Mouse (Mus musculus) lung, embryonic 16.5 days (tissue): Measurements from ENCODE around the gene Mfap5. TPM values are rescaled to one million over a fixed set of nuclear protein-coding genes. Genes with fewer than 3 reads are reported as not detected.
"Not testable (repeated sequence)": the region's sequence is repeated elsewhere in the genome, so short reads cannot be mapped to it uniquely, and the experiment has no call there.

Experiments
- ATAC-seq: fragments of 200-750 bp; cut with Nextera tagmentation; 2 replicates; pipeline ENCODE4 v1.8.0; 2017; ENCODE audit warnings: low read depth, mild to moderate bottlenecking, moderate library complexity
- H3K27ac ChIP-seq: fragments of 300-500 bp; sonication (generic); 2 replicates; pipeline ENCODE4 v1.5.1; 2014; ENCODE audit warnings: mild to moderate bottlenecking, control low read depth, low read length
- H3K27me3 ChIP-seq: fragments of 300-500 bp; sonication (generic); 2 replicates; pipeline ENCODE4 v1.6.1; 2014; ENCODE audit warnings: low read depth, low read length, mixed read lengths; ENCODE audit not compliant: control insufficient read depth, insufficient read depth
- H3K36me3 ChIP-seq: fragments of 300-500 bp; sonication (generic); 2 replicates; pipeline ENCODE4 v1.6.1; 2014; ENCODE audit warnings: low read length; ENCODE audit not compliant: control insufficient read depth, insufficient read depth
- H3K4me1 ChIP-seq: fragments of 300-500 bp; sonication (generic); replicated peaks from 2 replicates; pipeline ENCODE4 v1.6.1; 2014; ENCODE audit warnings: low read length, mixed read lengths; ENCODE audit not compliant: control insufficient read depth, insufficient read depth
- H3K4me2 ChIP-seq: fragments of 300-500 bp; sonication (generic); 2 replicates; pipeline ENCODE4 v1.6.1; 2014; ENCODE audit warnings: low read depth, low read length, control low read depth
- H3K4me3 ChIP-seq: fragments of 300-500 bp; sonication (generic); 2 replicates; pipeline ENCODE4 v1.5.1; 2014; ENCODE audit warnings: mild to moderate bottlenecking, low read length, control low read depth
- H3K9ac ChIP-seq: fragments of 300-500 bp; sonication (generic); 2 replicates; pipeline ENCODE4 v1.6.1; 2014; ENCODE audit warnings: low read length, control low read depth
- H3K9me3 ChIP-seq: fragments of 300-500 bp; sonication (generic); 2 replicates; pipeline ENCODE4 v1.6.1; 2016; ENCODE audit warnings: low read length; ENCODE audit not compliant: control insufficient read depth
- WGBS: fragments of 180-500 bp; shearing (Covaris S2); extraction: QIAGEN DNeasy Blood & Tissue Kit; methylation state at CpG from one replicate; pipeline ENCODE4 v1.1.7; 2014; 5-methylcytosine and 5-hydroxymethylcytosine counted together
- polyA plus RNA-seq: library from polyadenylated mRNA; unstranded; fragments of >200 nt; fragmentation: Nextera tagmentation; extraction: Ambion mirVana; gene quantifications from 2 replicates; pipeline ENCODE4 v1.2.1, GENCODE M21; 2015

The Mfap5 gene
- polyA plus RNA-seq: 26.4 and 31.6 TPM in 2 replicates

DNA sequence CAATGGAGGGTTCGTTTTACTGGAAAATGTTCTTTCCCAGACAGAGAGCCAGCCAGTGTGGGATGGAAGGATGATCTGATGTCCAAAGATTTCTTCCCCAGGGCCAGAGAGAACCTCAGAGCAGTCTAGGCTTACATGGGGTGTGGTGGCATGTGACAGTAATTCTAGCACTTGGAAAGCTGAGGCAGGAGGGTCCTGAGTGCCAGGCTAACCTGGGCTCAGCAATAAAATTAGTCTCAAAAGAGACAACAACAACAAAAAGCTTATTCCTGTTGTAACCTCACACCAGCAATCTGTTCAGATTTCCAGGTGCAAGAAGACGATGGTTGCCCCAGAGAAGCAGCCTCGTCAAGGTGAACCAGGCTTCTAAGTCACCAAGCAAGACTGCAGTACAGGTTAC, at the start of gene Mfap5:
TSS of gene Mfap5 (plus strand) at position 301 of the 400 bp plus-strand sequence.
- ATAC-seq: no peak
- Histone ChIP-seq H3K36me3 (no peaks in the 10 kb centered on the region), H3K27ac (no peak within 1 kb of the TSS), H3K4me3 (no peak within 1 kb of the TSS), H3K4me2 (no peak within 1 kb of the TSS), H3K27me3 (no peaks in the 10 kb centered on the region), H3K9me3 (no peaks in the 10 kb centered on the region), H3K9ac (no peak within 1 kb of the TSS), H3K4me1 (no peaks in the 10 kb centered on the region)
- WGBS: 84% methylated on average over 3 of the region's 3 CpGs

DNA sequence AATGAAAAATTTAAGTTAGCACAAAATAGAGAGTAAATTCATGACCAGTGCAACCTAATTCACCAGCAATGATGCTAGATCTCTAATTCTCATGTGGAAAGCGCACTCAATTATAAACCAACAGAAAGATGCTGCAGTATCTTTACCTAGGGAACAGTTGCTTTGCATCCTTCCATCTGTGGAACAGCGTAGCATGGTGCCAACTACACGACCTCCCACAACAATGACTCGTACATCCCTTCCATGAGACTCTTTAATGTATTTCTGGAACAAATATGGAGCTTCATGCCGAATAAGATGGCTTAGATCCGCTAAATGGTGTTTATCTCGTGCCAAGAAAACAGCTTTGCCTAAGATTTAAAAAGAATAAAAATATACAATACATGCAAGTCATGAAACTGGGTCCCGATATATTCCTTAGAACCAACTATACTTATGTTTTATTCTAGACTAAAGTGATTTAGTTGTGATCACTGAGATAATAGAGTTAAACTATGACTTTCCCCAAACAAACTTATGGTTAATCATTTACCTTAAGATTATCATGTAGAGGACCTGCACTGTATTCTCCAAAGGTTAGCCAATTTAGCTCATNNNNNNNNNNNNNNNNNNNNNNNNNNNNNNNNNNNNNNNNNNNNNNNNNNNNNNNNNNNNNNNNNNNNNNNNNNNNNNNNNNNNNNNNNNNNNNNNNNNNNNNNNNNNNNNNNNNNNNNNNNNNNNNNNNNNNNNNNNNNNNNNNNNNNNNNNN, 46.5 kb upstream of the Mfap5 start:
- Histone ChIP-seq H3K9me3 (no peaks in the 10 kb centered on the region), H3K4me3 (no peak overlapping the region), H3K9ac (no peak overlapping the region), H3K27ac (no peak overlapping the region), H3K27me3 (no peaks in the 10 kb centered on the region), H3K4me1 (no peaks in the 10 kb centered on the region), H3K36me3 (peaks cover 2% of the 10 kb centered on the region), H3K4me2 (no peak overlapping the region)
- ATAC-seq: no peak
- WGBS: 91% methylated on average over 8 of the region's 8 CpGs

DNA sequence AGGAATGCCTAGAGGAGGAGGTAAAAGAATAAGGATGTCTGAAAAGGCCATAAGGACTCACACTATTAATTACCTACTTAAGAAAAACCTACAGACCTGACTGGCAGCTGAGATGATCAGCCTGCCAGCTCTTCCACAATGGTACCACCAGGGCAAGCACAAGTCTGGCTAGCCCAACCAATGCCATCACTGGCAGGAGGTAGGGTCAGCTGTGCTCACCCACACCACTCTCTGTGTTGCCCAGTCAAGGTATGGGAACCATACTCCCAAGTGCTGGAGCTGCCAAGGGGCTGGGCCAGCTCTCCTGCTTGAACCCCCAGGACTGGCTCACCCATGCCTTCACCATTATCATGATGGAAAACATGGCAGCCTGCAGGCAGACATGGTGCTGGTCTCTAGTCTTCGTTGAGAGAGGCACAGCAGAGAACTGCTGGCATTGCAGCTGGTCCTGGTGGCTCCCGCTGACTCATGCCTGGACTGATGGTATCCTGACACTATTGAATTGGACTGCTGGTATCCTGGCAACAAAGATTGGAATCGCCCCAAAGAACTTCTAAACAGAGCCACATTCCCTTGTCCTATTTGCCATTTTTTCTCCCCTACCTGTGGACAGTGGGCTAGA, 39.4 kb upstream of the Mfap5 start:
- Histone ChIP-seq H3K9ac (no peak overlapping the region), H3K9me3 (no peaks in the 10 kb centered on the region), H3K27ac (no peak overlapping the region), H3K27me3 (no peaks in the 10 kb centered on the region), H3K4me2 (no peak overlapping the region), H3K36me3 (no peaks in the 10 kb centered on the region; the same call in 1 of the 2 replicates), H3K4me1 (no peaks in the 10 kb centered on the region), H3K4me3 (no peak overlapping the region)
- no peak for ATAC-seq
- WGBS: 78% methylated on average over 3 of the region's 3 CpGs

DNA sequence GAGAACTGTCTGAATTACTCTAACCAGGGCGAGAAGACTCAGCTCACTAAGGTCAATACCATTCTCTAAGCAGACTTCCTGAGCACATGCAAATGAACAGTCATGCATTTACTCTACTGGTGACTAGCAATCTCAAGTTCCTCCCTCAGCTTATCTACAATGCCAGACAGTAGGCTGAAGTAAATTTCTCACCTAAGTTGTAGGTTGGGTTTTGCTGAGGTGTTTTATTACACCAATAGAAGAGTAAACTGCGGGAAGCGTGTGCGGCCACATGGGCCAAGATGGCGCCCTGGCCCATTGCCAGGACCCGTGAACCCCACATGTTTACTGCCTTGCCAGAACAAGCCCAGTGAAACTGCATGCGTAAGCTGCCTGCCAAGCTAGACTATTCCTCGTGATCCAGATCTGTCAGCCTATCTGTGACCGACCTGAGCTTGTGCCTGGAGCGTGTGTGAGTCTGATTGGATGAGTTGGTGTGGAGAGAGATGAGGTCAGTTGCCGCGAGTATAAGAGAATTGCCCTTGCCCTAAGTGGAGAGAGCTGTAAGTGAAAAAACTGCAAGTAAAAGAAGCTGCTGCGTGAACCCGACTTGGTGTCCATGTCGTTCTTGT, 36.5 kb upstream of the Mfap5 start:
- 84% methylated on average over 15 of the region's 15 CpGs for WGBS
- no peak overlapping the region for H3K4me3 ChIP-seq
- no peak overlapping the region for H3K4me2 ChIP-seq
- no peaks in the 10 kb centered on the region for H3K9me3 ChIP-seq
- ATAC-seq: no peak
- H3K27ac ChIP-seq: no peak overlapping the region
- H3K4me1 ChIP-seq: no peaks in the 10 kb centered on the region
- H3K27me3 ChIP-seq: no peaks in the 10 kb centered on the region
- H3K9ac ChIP-seq: no peak overlapping the region
- no peaks in the 10 kb centered on the region for H3K36me3 ChIP-seq

DNA sequence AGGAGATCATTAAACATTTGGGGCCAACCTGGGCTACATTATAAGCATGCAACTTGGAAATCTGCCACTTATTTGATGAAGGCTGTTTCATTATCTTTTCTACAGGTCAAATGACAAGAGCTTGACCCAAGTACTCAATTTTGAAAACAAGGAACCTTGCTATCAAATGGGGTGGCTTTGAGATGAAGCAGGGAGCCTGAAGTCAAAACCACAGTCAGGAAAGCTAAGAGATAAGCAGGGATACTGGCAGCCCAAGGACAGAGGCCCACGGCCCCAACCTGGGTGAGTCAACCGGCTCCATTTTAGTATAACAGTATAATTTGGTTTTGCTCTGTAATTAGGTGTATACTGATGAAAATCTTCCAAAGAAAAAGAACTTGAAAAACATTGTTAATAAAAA, 35.4 kb upstream of the Mfap5 start:
- no peak overlapping the region for H3K4me2 ChIP-seq
- no peaks in the 10 kb centered on the region for H3K4me1 ChIP-seq
- ATAC-seq: no peak
- H3K36me3 ChIP-seq: no peaks in the 10 kb centered on the region
- no peak overlapping the region for H3K27ac ChIP-seq
- H3K9me3 ChIP-seq: no peaks in the 10 kb centered on the region
- no peaks in the 10 kb centered on the region for H3K27me3 ChIP-seq
- no peak overlapping the region for H3K9ac ChIP-seq
- no peak overlapping the region for H3K4me3 ChIP-seq
- WGBS: 91% methylated on average over 2 of the region's 2 CpGs

DNA sequence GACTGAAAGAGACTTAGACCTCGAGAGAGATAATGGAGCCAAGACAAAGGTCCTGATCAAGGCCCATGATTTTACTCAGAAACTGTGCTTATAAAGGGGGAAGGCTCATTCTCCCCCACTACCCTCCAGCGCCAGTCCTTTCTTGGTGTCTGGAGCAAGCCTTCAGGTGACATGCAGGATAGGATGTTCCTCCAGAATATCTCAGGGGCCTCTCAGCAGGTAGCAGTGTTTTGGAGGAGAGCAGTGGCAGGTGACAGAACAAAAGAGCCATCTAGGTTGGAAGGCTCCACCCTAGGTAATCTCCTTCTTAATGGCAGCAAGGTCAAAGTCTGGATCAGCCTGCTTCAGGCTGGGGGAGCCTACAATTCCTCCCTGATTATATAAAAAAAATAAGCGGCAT, 34.2 kb upstream of the Mfap5 start:
- not testable (repeated sequence) for H3K4me2 ChIP-seq, H3K27ac ChIP-seq, H3K4me1 ChIP-seq, H3K36me3 ChIP-seq, H3K27me3 ChIP-seq, H3K9me3 ChIP-seq, ATAC-seq, H3K4me3 ChIP-seq, H3K9ac ChIP-seq
- WGBS: 87% methylated on average over 3 of the region's 3 CpGs

DNA sequence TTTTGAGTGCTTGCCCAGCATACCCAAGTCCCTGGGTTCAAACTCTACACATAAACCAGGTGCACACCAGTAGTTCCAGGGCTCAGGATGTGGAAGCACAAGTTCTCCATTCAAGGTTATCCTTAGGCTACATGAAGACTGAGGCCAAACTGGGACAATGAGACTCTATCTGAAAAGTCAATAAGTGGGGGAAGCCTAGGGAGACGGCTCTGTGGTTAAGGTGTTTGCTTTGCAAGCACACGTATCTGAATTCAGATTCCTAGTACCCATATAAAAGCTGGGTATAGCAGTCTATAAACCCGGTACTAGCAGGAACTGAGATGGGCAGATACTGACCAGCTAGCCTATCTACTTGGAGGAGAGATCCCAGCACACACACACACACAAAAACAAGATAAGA, 27.6 kb upstream of the Mfap5 start:
- Histone ChIP-seq H3K27ac (no peak overlapping the region), H3K9ac (no peak overlapping the region), H3K27me3 (no peaks in the 10 kb centered on the region), H3K4me2 (no peak overlapping the region), H3K4me3 (no peak overlapping the region), H3K9me3 (no peaks in the 10 kb centered on the region), H3K36me3 (no peaks in the 10 kb centered on the region), H3K4me1 (no peaks in the 10 kb centered on the region)
- ATAC-seq: no peak
- 51% methylated on average over 3 of the region's 3 CpGs for WGBS

DNA sequence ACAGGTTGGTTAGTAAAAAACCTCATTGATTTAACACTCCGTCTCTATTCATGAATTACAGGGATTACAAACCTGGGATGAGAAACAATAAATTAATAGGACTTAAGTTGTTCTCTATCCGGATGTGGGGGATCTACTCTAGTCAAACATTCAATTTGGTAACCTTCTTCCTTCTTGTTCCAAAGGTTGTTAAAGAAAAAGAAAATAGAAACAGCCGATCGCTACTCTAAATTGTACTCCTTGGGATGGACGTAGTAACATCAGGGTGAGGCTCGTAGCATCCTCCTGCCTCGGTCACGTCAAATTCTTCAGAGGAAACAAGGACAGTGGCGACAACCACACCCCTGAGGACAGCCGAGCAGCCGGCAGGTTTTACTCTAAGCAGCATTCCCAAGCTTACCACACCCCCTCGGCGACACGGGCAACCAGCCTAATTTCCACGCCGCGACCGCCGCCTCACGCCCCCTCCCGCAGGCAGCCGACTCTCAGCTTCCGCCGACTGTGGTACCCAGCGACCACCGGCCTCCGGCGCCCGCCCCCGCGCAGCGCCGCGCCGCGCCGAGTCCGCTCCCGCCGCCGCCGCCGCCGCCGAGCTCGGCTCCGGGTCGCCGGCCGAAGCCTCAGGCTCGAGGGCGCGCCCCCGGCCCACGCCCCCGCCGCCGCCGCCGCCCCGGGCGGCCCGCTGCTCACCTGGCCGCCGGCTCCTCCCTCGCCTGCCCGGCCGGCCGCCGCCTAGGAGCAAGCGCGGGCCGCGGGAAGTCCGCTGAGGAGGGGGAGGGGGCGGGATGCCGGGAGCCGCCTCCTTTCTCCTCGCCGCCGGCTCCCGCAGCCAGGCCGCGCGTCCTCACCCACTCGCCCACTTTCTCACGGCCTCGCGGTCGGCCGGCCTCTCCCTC, 20.0 kb upstream of the Mfap5 start:
- Histone ChIP-seq H3K27me3 (peaks cover 5% of the 10 kb centered on the region; the same call in 1 of the 2 replicates), H3K36me3 (no peaks in the 10 kb centered on the region), H3K27ac (no peak overlapping the region), H3K9me3 (no peaks in the 10 kb centered on the region), H3K9ac (peak overlapping the region; percentile 70), H3K4me3 (peak overlapping the region; percentile 73), H3K4me1 (no peaks in the 10 kb centered on the region), H3K4me2 (peak overlapping the region; percentile 81)
- 2% methylated on average over 43 of the region's 91 CpGs for WGBS
- ATAC-seq: peak; percentile 82
